ENCODE assay signal across 26 mouse cellular contexts in genomic region chr4:18461641-18462040, GRCm38 (mm10).
"Had no signal": no experiment of that assay in that cellular context is flagged by ENCODE, and none has a peak within 500 bp of the region (broad histone marks: within the 10 kb centered on the region; RNA-seq: fewer than 3 reads in every experiment).

No protein-coding gene starts in this region.

- H3K36me3 ChIP-seq: heart, embryonic 10.5 days; heart, embryonic 12.5 days; hindbrain, embryonic 10.5 days; hindbrain, embryonic 12.5 days; hindbrain, embryonic 15.5 days; intestine, embryonic 15.5 days; limb, embryonic 13.5 days; limb, embryonic 15.5 days; liver, embryonic 12.5 days had no signal

- H3K27ac ChIP-seq: gastrocnemius, adult 2 months; heart, embryonic 10.5 days; hindbrain, embryonic 10.5 days; hindbrain, embryonic 12.5 days; hindbrain, embryonic 15.5 days; intestine, embryonic 15.5 days; layer of hippocampus, adult 2 months; left cerebral cortex, adult 2 months; limb, embryonic 13.5 days; limb, embryonic 15.5 days; liver, embryonic 12.5 days; liver, embryonic 14.5 days had no signal

- H3K4me2 ChIP-seq: heart, embryonic 12.5 days; hindbrain, embryonic 12.5 days; hindbrain, embryonic 15.5 days; intestine, embryonic 15.5 days; limb, embryonic 13.5 days; limb, embryonic 15.5 days; liver, embryonic 12.5 days had no signal

- ATAC-seq: inflammation-experienced regulatory T-cells, adult 6 months; intestine, embryonic 15.5 days; intestine, postnatal 0 days; liver, embryonic 12.5 days had no signal

- H3K4me3 ChIP-seq: gastrocnemius, adult 2 months; heart, embryonic 10.5 days; heart, embryonic 12.5 days; hindbrain, embryonic 10.5 days; hindbrain, embryonic 12.5 days; hindbrain, embryonic 15.5 days; intestine, embryonic 15.5 days; layer of hippocampus, adult 2 months; left cerebral cortex, adult 2 months; limb, embryonic 13.5 days; limb, embryonic 15.5 days; liver, embryonic 12.5 days had no signal

- H3K4me1 ChIP-seq: heart, embryonic 10.5 days; heart, embryonic 12.5 days; hindbrain, embryonic 10.5 days; hindbrain, embryonic 12.5 days; hindbrain, embryonic 15.5 days; intestine, embryonic 15.5 days; limb, embryonic 13.5 days; limb, embryonic 15.5 days; liver, embryonic 12.5 days had no signal

- H3K9ac ChIP-seq: heart, embryonic 12.5 days; hindbrain, embryonic 12.5 days; hindbrain, embryonic 15.5 days; intestine, embryonic 15.5 days; limb, embryonic 13.5 days; limb, embryonic 15.5 days; liver, embryonic 12.5 days; liver, embryonic 14.5 days had no signal

- H3K27me3 ChIP-seq: heart, embryonic 12.5 days; hindbrain, embryonic 12.5 days; hindbrain, embryonic 15.5 days; intestine, embryonic 15.5 days; limb, embryonic 13.5 days; limb, embryonic 15.5 days; liver, embryonic 12.5 days had no signal

- H3K9me3 ChIP-seq: heart, embryonic 10.5 days; heart, embryonic 12.5 days; hindbrain, embryonic 10.5 days; hindbrain, embryonic 12.5 days; hindbrain, embryonic 15.5 days; intestine, embryonic 15.5 days; limb, embryonic 13.5 days; limb, embryonic 15.5 days; liver, embryonic 12.5 days had no signal

- DNase-seq: gastrocnemius, adult 2 months; gastrocnemius, postnatal 10 days; gastrocnemius, postnatal 25 days; heart, adult 18-20 months; heart, postnatal 10 days; heart, postnatal 4 days; kidney, adult 18-20 months; kidney, adult 8-10 months; kidney, postnatal 10 days; kidney, postnatal 25 days; kidney, postnatal 4 days; left cerebral cortex, postnatal 4 days had no signal
